8 mouse cellular contexts compared by ENCODE assay signal in the genomic region with DNA sequence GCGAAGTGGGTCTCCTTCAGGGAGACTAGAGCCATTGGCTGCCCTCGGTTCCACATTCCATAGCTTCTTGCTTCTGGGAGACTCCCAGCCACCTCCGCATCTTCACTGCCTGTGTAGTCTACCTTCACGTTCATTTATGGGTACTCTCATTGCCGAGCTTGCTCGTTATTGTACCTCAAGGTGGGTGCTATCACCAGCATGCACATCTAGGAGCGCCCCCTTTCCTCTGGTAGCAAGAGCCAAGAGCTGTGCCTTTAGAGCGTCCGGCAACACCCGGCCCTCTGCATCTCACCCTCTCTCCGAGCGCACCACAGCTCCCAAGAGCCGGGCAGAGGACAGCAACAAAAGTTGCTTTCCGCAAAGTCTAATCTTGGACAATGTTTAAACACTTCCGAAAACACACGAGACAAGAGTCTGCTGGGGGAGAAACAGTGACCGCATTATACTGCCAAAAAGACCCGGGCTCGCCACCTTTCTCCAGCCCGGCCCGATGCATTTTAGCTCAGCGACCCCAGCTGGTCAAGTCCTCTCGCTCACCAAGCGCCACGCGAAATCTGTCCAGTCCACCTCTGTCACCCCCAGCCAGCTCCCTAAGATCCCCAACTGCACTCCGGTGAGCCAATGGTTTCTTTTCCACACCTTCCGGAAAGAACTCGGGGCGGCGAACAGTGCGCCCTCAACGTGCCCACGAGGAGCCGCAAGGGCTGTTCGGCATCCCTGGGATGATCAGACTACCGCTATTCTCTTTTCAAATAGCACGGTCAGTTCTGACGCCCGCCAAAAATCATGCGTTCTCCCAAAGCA. TPM values are rescaled to one million over a fixed set of nuclear protein-coding genes. Genes with fewer than 3 reads are reported as not detected.
DNase-seq lines count a peak whose midpoint lies in the region; ATAC-seq lines count a peak whose summit lies in the region.

No protein-coding gene starts in this region.

- peak overlapping the region; percentile 73 for H3K27ac ChIP-seq in kidney, embryonic 16.5 days (ENCODE audit: low read length)
- H3K27ac ChIP-seq in embryonic facial prominence, embryonic 15.5 days (replicated peaks): peak overlapping the region; percentile 56; the same call in 1 of the 2 replicates
- H3K27ac ChIP-seq in hindbrain, embryonic 11.5 days (ENCODE audit: low read depth, low read length): peak overlapping the region; percentile 91

- peak; percentile 68 for ATAC-seq in kidney, embryonic 16.5 days (ENCODE audit: low FRiP score, low TSS enrichment)
- ATAC-seq in embryonic facial prominence, embryonic 15.5 days (ENCODE audit: insufficient number of reproducible peaks, low FRiP score, low TSS enrichment, low read depth): no peak
- ATAC-seq in hindbrain, embryonic 11.5 days (ENCODE audit: low FRiP score): peak; percentile 65

- no peaks in the 10 kb centered on the region for H3K36me3 ChIP-seq in kidney, embryonic 16.5 days (ENCODE audit: insufficient read depth, low read length)
- no peaks in the 10 kb centered on the region for H3K36me3 ChIP-seq in embryonic facial prominence, embryonic 15.5 days
- H3K36me3 ChIP-seq in hindbrain, embryonic 11.5 days (ENCODE audit: control insufficient read depth, insufficient read depth, low read length): no peaks in the 10 kb centered on the region

- peak overlapping the region; percentile 96 for H3K4me2 ChIP-seq in kidney, embryonic 16.5 days (replicated peaks; ENCODE audit: low read depth, low read length)
- H3K4me2 ChIP-seq in embryonic facial prominence, embryonic 15.5 days (replicated peaks): peak overlapping the region; percentile 96
- H3K4me2 ChIP-seq in hindbrain, embryonic 11.5 days (replicated peaks; ENCODE audit: low read depth, low read length): peak overlapping the region; percentile 79

- H3K4me3 ChIP-seq in kidney, embryonic 16.5 days (ENCODE audit: low read length): peak overlapping the region; percentile 70
- H3K4me3 ChIP-seq in embryonic facial prominence, embryonic 15.5 days (replicated peaks): peak overlapping the region; percentile 57
- peak overlapping the region; percentile 51 for H3K4me3 ChIP-seq in hindbrain, embryonic 11.5 days (ENCODE audit: low read depth, low read length)

- no peaks in the 10 kb centered on the region for H3K9me3 ChIP-seq in kidney, embryonic 16.5 days (ENCODE audit: low read length)
- no peaks in the 10 kb centered on the region for H3K9me3 ChIP-seq in embryonic facial prominence, embryonic 15.5 days (replicated peaks)
- no peaks in the 10 kb centered on the region for H3K9me3 ChIP-seq in hindbrain, embryonic 11.5 days (ENCODE audit: control insufficient read depth, low read length)

- WGBS in kidney, embryonic 16.5 days: under 1% methylated on average over 41 of the region's 41 CpGs
- WGBS in embryonic facial prominence, embryonic 15.5 days: under 1% methylated on average over 41 of the region's 41 CpGs
- under 1% methylated on average over 41 of the region's 41 CpGs for WGBS in hindbrain, embryonic 11.5 days

- H3K4me1 ChIP-seq in kidney, embryonic 16.5 days (ENCODE audit: insufficient read depth, low read length): peaks cover 14% of the 10 kb centered on the region
- H3K4me1 ChIP-seq in embryonic facial prominence, embryonic 15.5 days: peaks cover 32% of the 10 kb centered on the region
- 0 out of 2 replicates have a peak, but pooled peaks cover 2% of the 10 kb centered on the region for H3K4me1 ChIP-seq in hindbrain, embryonic 11.5 days (replicated peaks; ENCODE audit: control insufficient read depth, insufficient read depth, low read length)

- H3K27me3 ChIP-seq in kidney, embryonic 16.5 days (ENCODE audit: insufficient read depth, low read length): peaks cover 17% of the 10 kb centered on the region
- peaks cover 16% of the 10 kb centered on the region for H3K27me3 ChIP-seq in embryonic facial prominence, embryonic 15.5 days
- H3K27me3 ChIP-seq in hindbrain, embryonic 11.5 days (ENCODE audit: control insufficient read depth, insufficient read depth, low read length): no peaks in the 10 kb centered on the region

- no peak for DNase-seq in kidney, adult 8-10 months
- DNase-seq in hindbrain, embryonic 11.5 days (ENCODE audit: low spot score): peak; percentile 85
- peak; percentile 9 to 53 for DNase-seq in left cerebral cortex, adult 9 months (ENCODE audit: low spot score in 2 of 2)
- peak; percentile 18 for DNase-seq in lung, postnatal 36 days
- peak; percentile 39 for DNase-seq in right cerebral cortex, postnatal 14 days
- DNase-seq in thymus, postnatal 14 days: no peak

- H3K9ac ChIP-seq in kidney, embryonic 16.5 days (replicated peaks; ENCODE audit: low read length): peak overlapping the region; percentile 70
- peak overlapping the region; percentile 31; the same call in 1 of the 2 replicates for H3K9ac ChIP-seq in embryonic facial prominence, embryonic 15.5 days
- peak overlapping the region; percentile 81 for H3K9ac ChIP-seq in hindbrain, embryonic 11.5 days (ENCODE audit: low read depth, low read length)

RNA-seq across cellular contexts. Expression of gene Fat3, which starts 0.5 kb away (rescaled TPM):
- 3.3 and 4.0 TPM in 2 replicates for polyA plus RNA-seq in kidney, embryonic 16.5 days (2015; fragmentation: Nextera tagmentation; extraction: Ambion mirVana)
- polyA plus RNA-seq in embryonic facial prominence, embryonic 15.5 days (2015; fragmentation: Nextera tagmentation; extraction: Ambion mirVana): 3.2 and 3.8 TPM in 2 replicates
- 12.7 and 15.5 TPM in 2 replicates for polyA plus RNA-seq in hindbrain, embryonic 11.5 days (2014; fragmentation: Nextera tagmentation; extraction: Ambion mirVana)

Comparison
In these comparisons a context has a peak if more than half of its experiments do, and no peak if none do; other contexts are left out.
1. H3K9ac ChIP-seq: peak in every context shown above with its lines; median percentile 81 in hindbrain, embryonic 11.5 days; 70 in kidney, embryonic 16.5 days; 31 in embryonic facial prominence, embryonic 15.5 days.
2. DNase-seq: peak in hindbrain, embryonic 11.5 days (single experiment), left cerebral cortex, adult 9 months (2 of 2), lung, postnatal 36 days (single experiment) and right cerebral cortex, postnatal 14 days (single experiment); none in kidney, adult 8-10 months (0 of 2) and thymus, postnatal 14 days (single experiment).
3. Peak in every context shown above with its lines, with median percentiles within 50 percentile points of each other: H3K27ac ChIP-seq, H3K4me2 ChIP-seq and H3K4me3 ChIP-seq.